Mouse (Mus musculus) bone marrow, adult 2 months (tissue): ENCODE data around the gene Hoxc6.

Experiments used
- CTCF ChIP-seq: fragments of 200-500 bp; IDR thresholded peaks from 2 replicates; pipeline ENCODE4 v1.5.1; 2011; ENCODE audit warnings: low read length, control low read depth; ENCODE audit not compliant: control insufficient read depth, insufficient read depth
- POLR2A ChIP-seq: fragments of 200-500 bp; IDR thresholded peaks from 2 replicates; pipeline ENCODE4 v1.6.1; 2011; ENCODE audit warnings: low read depth, mild to moderate bottlenecking, control low read depth, low read length, borderline replicate concordance; ENCODE audit not compliant: control insufficient read depth

- TF ChIP-seq CTCF = no peak
- TF ChIP-seq POLR2A = no peak
These were observed 10.0 kb upstream of the Hoxc6 start for GRCm38 (mm10) chr15:102988078-102988477.
